Mouse (Mus musculus): ENCODE results near the gene Ucp3.
"Not testable (repeated sequence)": the region's sequence is repeated elsewhere in the genome, so short reads cannot be mapped to it uniquely, and the experiment has no call there.

Ucp3 gene

GRCm38 (mm10) chr7:100473846-100474454, 1.2 kb downstream of the Ucp3 start:
- DNase-seq (ENCODE audit: low spot score in 2 of 2) = no peak

GRCm38 (mm10) chr7:100474680-100475079, 1.9 kb downstream of the Ucp3 start:
- DNase-seq (ENCODE audit: low spot score in 2 of 2) = no peak

GRCm38 (mm10) chr7:100479100-100479822, 6.5 kb downstream of the Ucp3 start:
- no peak for DNase-seq (ENCODE audit: low spot score in 2 of 2)

GRCm38 (mm10) chr7:100479823-100480164, 7.0 kb downstream of the Ucp3 start:
- DNase-seq (ENCODE audit: low spot score in 2 of 2) = no peak

- no peak for DNase-seq (ENCODE audit: low spot score in 2 of 2)
Observed at GRCm38 (mm10) chr7:100480175-100480574, 7.4 kb downstream of the Ucp3 start.

- not testable (repeated sequence) for DNase-seq (ENCODE audit: low spot score in 2 of 2)
Observed at GRCm38 (mm10) chr7:100482046-100482445, 9.3 kb downstream of the Ucp3 start.

GRCm38 (mm10) chr7:100484493-100484892, 11.7 kb downstream of the Ucp3 start:
- no peak for DNase-seq (ENCODE audit: low spot score in 2 of 2)

GRCm38 (mm10) chr7:100487301-100487700, 14.5 kb downstream of the Ucp3 start:
- no peak for DNase-seq (ENCODE audit: low spot score in 2 of 2)

GRCm38 (mm10) chr7:100488474-100489048, 15.8 kb downstream of the Ucp3 start:
- no peak for DNase-seq (ENCODE audit: low spot score in 2 of 2)

- no peak for DNase-seq (ENCODE audit: low spot score in 2 of 2)
Observed at GRCm38 (mm10) chr7:100492391-100493116, 19.8 kb downstream of the Ucp3 start.

GRCm38 (mm10) chr7:100493117-100493483, 20.3 kb downstream of the Ucp3 start, which contains the start of gene Ucp2:
Gene Ucp2, plus strand, starts transcription at chr7:100493337.
- DNase-seq (ENCODE audit: low spot score in 2 of 2) = peak; percentile 93 to 95

- DNase-seq (ENCODE audit: low spot score in 2 of 2) = peak; percentile 13 to 44
Observed at GRCm38 (mm10) chr7:100493484-100494414, 21.0 kb downstream of the Ucp3 start.

GRCm38 (mm10) chr7:100494415-100494831, 21.6 kb downstream of the Ucp3 start:
- DNase-seq (ENCODE audit: low spot score in 2 of 2) = peak in 1 of 2 experiments; percentile 21

- DNase-seq (ENCODE audit: low spot score in 2 of 2) = peak in 1 of 2 experiments; percentile 34
Observed at GRCm38 (mm10) chr7:100495042-100495441, 22.3 kb downstream of the Ucp3 start.

- DNase-seq (ENCODE audit: low spot score in 2 of 2) = peak; percentile 83 to 90
Observed at GRCm38 (mm10) chr7:100495581-100496251, 22.9 kb downstream of the Ucp3 start.

- no peak for DNase-seq (ENCODE audit: low spot score in 2 of 2)
Observed at GRCm38 (mm10) chr7:100496371-100496770, 23.6 kb downstream of the Ucp3 start.

GRCm38 (mm10) chr7:100496791-100497190, 24.0 kb downstream of the Ucp3 start:
- no peak for DNase-seq (ENCODE audit: low spot score in 2 of 2)

GRCm38 (mm10) chr7:100497402-100497801, 24.6 kb downstream of the Ucp3 start:
- DNase-seq (ENCODE audit: low spot score in 2 of 2) = no peak

- DNase-seq (ENCODE audit: low spot score in 2 of 2) = no peak
Observed at GRCm38 (mm10) chr7:100497982-100498381, 25.2 kb downstream of the Ucp3 start.

GRCm38 (mm10) chr7:100499465-100499864, 26.7 kb downstream of the Ucp3 start:
- no peak for DNase-seq (ENCODE audit: low spot score in 2 of 2)

Measured in natural killer cell, adult 2 months (primary cell).